Mouse (Mus musculus) CD4-positive, CD25-positive, alpha-beta regulatory T cell, adult 2 months (primary cell): Measurements from ENCODE around the gene Stab2.

Source experiments
- DNase-seq: peaks from one replicate; pipeline ENCODE4 v3.0.0-alpha.2; 2012; ENCODE audit warnings: low read depth, low spot score

The Stab2 gene

DNA sequence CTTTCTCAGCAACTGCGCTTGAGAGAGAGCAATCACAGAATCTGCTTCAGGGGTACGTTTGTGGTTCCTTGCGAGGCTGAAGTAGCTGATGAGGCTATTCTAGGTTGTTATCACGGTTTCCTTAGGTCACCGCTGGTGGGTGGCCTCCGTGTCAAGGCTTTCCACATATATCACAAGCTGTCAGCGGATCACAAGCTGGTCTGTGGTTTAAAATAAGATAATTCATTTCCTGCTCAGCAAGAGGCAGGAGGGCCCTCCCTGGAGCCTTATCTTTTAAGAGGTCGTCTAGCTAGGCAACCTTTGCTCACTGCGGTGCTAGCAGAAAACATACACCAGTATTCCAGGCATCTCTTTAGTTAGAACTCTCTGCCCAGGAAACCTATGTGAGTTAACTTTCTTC is 17.2 kb downstream of the Stab2 start:
- no peak for DNase-seq

DNA sequence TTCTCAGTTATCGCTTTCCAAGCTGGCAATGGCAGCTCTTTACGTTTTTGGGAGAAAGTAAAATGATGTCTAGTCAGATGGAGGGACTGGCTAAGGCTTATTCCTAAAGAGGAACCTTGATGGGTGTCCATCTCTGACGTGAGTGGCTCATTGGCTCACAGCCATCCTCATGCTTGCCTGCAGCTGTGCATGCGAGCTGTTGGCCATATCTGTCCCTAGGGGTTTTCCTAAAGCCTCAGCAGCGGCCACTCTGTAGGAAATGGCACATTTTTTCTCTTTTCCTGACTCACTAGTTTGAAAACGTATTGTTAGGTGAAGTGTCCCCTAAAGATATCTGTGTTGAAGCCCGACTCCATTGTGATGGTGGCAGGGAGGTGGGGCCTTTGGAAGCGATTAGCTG is 18.0 kb downstream of the Stab2 start:
- no peak for DNase-seq

DNA sequence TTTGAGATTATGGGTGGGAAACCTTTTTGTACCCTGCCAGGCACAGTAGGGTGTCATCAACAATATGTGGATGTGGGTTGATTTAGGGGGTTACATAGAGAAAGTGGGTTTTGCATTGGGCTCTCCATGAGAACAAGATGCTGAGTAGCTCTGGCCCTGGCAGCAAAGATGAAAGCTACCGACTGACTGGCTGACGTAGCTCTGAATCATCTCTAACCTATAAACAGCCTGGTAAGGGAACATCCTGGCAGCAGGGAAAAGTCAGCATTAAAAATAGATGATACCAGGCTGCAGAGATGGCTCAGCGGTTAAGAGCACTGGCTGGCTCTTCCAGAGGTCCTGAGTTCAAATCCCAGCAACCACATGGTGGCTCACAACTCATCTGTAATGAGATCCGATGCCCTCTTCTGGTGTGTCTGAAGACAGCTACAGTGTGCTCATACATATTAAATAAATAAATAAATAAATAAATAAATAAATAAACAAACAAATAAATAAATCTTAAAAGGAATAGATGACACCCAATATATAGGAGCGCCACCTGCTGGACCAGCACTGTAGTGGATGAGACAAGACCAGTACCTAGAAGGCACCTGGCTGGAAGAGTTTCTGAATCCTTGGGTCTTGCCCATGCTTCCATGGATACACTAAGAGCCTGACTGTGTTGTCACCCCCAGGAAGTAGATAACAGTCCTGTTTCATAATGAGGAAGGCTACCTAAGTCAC is 31.7 kb downstream of the Stab2 start:
- peak; percentile 34 for DNase-seq

DNA sequence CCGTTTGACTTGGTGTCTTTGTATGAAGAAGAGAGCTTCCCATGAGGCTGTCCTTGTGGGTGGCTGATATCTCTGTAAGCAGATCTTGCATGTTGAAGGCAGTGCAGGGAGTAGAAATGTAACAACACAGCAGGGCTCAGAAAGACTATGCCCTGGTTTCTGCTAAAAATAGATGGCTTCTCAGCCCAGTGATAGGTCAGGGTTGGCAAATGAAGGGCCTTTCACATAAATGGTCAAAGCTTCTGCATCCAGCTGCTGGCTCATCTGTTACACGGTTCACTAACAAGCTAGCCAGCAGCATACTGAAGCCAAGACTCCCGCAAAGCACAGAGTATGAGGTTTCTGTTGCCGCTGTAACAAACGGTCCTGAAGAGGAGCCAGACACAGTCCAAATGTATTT is 34.5 kb downstream of the Stab2 start:
- DNase-seq = no peak

DNA sequence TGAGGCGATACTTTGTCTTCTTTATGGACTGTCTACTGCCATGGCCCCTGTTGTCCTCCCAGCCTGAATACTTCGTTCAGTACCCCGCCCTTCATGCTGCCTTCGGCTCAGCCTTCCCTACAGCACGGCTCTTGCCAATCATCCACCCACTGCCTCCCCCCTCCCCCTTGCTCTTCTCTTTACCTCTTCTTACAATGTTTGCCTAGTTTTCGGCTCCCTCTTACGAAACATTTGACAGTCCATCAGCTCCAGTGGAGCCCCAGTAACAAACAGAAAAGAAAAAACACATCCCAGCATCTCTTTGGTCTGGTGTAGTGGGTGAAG is 35.4 kb downstream of the Stab2 start:
- no peak for DNase-seq

DNA sequence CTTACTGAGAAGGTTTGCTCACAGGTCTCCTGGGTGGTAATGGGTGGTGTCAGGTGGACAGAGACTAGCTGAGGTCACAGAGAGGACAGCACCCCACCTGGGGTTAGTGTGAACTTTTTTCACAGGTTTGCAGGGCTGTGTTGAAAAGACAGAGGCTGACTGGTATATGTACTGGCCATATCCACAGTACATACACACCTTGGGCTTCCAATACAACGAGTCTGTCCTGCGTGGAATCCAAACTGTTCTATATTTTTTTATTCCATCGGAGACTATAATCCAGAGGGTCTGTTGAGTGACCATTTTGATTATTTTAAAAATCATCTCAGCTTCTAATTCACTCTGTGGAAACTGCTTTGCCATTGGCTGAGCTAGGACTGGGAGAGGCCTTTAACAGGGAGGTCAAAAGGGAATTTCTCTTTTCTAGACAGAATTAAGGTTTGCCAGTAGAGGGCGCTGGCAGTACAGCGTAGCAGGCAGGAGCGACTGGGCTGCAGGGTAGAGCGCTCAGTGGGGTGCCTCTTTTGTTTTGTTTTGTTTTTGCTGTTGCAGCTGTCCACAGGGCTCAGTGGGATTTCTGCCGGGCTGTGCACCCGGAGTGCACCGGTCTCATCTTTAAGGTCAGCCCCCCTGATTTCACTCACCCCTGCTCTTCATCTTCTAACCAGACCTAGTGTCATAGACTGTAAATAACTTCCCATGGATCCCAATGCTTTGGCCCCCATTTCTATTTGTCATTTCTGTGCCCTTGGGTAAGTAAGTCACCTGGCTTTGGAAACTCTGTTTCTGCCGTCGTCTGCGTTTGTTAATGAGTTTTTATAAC is 35.9 kb downstream of the Stab2 start:
- peak; percentile 41 for DNase-seq

DNA sequence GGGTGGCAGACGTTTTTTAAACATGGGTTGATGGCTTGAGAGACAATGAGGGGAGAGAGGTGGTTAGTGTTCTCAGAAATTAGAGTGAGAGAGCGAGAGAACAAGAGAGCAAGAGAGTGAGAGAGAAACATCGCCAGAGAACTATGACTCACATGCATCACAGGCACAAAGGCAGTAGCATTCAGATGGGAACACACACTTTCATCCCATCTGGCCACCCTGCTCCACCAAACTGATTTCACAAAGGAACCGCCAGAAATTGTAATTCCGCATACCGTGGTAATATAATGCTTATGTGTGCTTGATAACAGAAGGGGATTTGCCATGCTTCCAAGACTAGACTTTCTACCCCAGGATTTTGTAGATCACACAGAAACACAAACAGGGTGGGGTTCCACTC is 38.5 kb downstream of the Stab2 start:
- no peak for DNase-seq

DNA sequence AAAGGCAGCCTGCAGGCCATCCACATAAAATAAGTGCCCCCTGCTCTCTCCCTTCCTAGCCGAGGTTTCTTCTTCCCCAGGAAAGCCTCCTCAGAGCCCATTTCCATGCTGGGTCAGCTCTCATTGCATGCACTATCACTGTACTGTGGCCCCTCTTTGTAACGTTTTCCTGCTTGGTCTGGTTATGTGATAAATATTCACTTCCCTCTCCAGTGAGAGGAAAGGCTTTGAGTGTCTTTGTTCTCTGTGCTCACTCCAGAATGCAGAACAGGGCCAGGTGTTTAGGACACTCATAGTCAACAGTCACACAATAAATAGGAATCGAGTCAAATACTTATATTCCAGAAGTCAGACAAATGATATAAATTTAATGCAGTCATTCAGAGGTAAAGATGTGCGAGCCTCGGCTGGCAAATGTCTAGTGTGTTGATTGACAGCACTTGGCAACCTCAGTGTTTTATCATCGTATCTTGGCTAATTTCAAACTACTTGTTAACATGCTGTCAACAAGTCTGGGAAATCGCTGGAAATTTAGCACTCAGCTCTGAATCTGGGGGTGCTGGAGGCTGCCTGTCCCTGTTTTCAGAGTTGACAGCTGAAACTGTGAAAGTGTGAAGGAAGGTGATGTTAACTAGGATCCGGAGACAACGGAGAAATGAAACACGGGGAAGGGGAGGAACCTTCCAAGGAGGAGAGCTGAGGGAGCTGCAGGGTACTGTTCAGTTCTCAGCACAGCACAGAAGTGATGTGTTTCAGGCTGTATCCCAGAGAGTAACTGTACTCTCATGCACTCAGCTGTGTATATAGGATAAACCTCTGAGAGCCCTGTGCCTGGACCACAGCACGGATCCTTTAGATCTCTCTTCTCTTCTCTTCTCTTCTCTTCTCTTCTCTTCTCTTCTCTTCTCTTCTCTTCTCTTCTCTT is 46.0 kb downstream of the Stab2 start:
- no peak for DNase-seq

DNA sequence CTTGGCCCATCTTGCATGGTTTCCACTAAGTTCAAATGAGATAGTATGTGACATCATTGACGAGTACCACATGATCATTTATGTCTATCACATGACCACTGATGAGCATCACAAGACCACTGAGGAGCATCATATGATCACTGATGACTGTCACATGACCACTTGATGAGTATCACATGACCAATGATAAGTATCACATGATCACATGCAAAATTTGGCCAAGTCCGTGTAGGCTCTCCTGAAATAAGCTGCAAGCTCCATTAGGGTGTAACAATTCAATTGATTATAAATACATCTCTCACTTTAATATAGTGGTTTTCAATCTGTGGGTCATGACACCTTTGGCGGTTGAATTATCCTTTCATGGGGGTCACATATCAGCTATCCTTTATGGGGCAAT is 52.5 kb downstream of the Stab2 start:
- no peak for DNase-seq

DNA sequence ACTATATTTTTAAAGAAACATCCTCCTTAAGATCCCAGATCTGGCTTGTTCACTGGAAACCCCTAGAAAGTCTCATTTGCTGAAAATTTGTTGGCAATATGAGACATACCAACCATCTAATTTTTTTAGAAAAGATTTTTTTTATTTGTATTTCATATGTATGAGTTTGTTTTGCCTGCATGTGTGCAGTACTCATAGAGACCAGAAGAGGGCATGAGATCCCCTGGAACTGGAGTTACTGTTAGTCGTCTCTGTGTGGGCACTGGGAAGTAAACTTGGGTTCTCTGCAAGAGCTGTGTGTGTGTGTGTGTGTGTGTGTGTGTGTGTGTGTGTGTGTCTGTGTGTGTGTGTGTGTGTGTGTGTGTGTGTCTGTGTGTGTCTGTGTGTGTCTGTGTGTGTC is 55.1 kb downstream of the Stab2 start:
- no peak for DNase-seq

DNA sequence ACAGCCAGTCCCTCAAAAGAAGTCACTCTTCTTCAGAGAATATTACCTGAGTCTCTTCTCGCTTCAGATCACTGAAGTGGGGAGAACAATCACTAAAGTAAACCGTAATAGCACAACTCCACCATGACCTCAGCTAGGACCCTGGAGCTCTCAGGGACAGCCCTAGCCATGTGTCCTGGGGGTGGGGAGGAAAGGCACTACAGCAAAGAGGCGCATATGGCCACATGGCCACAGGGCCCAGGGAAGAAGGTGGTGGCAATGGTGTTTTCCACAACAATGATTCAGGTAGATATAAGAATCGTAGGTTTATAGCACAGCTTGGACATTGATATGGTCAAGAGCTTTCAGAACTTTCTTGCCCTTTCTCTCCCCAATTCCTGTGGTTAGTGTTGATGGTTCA is 57.0 kb downstream of the Stab2 start:
- DNase-seq = no peak

DNA sequence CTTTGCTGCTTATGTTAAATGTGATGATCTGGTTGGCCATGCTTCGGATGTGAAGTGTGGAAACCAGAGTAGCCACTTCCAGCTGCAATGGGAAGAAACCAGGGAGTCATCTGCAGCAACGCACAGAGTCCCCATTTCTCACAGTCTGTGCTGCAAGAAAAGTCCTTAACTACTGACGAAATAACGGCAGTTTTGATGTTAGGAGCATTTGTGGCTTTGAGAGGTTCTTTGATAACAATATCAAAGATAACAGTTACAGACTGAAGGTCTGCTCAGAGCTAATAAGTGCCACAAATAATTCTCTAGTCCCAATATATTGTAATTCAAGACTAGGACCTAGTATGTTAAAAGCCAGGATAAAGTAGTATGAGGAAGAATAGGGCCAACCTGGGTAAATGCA is 57.9 kb downstream of the Stab2 start:
- DNase-seq = no peak

DNA sequence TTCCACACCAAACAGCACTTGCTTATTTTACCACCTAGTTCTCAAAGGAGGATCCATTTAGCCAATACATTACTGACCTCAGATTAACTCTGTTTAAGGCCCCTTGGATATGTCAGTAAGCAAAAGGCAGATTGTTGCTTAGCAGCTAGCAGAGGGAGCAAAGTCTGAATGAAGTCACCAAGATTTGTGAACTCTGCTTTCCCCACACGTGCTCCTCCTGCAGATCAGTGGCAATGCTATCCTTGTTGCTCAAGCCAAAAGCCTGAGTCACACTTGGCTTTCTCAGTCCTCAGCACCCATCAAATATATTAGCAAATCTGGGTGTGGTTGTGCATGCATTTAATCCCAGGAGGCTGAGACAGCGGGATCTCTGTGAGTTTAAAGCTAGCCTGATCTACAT is 60.3 kb downstream of the Stab2 start:
- no peak for DNase-seq

DNA sequence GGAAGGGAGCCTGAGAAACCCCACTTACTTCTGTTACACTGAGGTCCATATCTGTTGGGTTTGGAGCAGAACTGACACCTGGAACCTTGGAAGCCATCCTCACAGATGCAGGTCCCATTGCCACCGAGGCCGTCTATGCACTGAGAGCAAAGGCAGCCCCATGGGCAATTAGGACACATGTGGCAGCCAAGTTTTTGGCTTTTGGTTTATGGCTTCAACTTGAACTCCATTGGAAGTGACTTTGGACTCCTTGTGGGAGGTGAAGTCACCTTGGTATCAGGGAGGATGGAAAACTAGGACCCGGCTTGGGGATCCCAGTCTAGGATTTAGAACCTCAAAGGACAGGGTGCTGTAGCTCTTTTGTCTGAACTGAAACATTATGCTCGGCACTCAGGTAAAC is 67.2 kb downstream of the Stab2 start:
- DNase-seq = no peak

DNA sequence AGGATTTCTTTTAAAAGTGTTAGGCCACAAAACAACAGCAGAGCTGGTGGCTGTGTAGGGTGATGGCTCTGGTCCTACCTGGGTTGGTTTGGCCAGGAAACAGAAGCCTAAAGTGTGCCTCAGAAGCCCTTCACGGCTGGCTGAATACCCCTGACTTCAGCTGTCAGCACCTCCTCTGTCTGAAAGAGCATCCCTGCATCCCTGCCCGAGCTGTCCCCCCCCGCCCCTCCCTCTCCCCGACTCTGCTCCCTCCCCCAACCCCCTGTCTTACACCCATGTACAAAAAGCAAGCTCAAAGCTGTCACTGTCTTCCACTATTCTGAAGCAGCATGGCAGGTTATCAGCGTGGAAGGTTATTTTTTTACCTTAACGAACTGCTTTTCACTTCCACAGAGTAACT is 73.4 kb downstream of the Stab2 start:
- no peak for DNase-seq

DNA sequence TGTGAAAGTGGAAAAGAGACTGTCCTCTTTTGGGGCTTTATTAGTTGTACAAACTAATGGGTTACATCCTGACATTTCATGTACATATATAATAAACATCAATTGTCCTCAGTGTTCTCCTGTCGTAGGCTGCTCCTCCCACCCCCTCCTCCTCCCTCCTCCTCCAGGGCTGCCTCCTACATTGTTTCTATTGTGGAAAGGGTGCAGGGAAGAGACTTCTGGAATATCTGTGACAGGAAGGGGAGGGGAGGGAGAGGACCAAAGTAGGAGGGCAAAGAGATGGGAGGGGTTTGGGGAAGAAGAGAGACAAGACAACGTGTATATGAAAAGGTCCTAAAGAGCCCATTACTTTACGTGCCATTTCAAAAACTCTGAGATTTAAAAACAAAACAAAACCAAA is 73.9 kb downstream of the Stab2 start:
- no peak for DNase-seq

DNA sequence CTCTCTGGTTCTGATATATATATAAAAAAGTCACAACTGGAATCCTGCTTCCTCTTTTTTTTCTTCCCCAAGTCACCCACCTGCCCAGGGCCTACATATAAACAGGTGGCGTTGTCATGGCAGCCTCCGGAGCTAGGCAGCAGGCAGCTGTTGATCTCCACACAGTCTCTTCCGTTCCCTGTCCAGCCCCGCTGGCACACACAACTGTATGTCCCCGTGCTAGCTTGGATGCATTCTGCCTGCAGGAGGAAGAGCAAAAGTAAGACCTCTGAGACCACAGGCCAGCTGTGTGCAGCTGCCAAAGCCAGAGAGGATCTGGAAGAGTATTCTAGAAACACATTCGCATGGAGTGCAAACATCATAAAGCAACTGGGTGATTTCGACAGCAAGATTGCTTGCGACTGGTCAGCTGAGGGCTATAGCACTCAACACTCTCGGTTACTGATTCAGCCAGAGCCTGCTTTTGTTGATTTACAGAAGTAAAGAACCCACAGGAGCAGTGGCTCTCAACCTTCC is 74.6 kb downstream of the Stab2 start:
- DNase-seq = no peak

DNA sequence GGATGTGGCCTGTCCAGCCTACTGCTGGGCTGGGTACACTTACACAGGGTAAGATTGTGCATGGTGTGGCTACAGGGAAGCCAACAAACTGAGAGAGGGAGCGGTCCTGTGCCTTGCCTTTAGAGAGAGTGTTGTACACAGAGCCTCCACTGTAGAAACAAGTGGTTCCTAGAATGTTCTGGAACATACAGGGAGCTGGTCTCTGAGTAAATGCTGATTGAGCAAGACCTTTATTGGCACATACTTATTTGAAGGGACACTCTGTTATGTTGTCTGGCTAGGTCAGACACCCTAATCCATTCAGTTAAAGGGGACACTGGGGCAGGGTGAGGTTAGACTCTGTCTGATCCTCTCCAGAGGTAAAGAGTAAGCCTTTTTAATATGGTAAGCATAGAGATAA is 84.2 kb downstream of the Stab2 start:
- DNase-seq = no peak

DNA sequence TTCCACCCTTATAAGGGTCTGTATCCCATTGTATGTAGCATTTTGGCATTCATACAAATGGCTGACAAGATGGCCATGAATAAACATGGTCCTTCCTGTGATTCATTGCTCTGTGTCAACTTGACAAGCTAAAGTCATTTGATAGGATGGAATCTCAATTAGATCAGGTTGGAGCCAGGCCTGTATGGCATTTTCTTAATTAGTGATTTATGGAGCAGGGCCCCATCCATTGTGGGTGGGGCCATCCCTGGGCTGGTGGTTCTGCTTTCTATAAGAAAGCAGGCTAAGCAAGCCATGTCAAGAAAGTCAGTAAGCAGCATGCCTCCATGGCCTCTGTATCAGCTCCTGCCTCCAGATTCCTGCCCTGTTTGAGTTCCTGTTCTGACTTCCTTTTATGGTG is 92.2 kb downstream of the Stab2 start:
- no peak for DNase-seq

DNA sequence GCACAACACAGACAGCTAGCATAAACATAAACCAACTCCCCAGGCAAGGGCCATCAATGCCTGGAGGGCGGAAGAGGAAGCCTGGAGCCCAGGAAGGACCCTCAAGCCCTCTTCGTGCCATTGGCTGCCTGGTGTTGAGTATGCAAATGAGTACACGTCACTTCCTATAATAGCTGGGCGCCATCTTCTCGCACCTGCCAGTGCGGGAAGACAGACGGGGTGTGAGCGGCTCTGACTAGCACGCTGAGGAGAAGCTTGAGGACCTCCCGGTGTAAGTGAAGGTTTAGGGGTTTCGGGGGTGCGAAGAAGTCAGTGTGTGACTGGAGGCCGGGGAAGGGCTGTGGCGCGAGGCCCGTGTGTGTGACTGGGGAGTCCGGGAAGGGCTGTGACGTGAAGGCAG is 99.3 kb downstream of the Stab2 start:
- no peak for DNase-seq

DNA sequence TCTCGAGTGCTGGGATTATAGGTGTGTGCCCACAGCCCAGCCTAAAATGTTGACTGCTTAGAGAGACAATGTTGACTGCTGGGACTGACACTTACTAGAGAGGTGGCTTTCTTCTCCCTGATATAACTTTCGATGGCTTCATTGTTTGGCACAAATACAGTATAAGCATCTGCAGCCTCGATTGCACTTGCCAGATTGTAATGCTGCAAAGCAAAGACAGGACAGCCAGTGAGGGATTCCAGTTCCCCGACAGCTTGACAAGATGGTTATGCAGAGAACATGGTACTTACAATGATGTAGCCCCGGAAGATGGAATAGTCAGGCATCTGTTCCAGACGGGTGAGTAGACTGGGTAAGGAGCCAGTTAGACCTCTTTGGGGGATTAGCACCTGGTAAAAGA is 100.8 kb downstream of the Stab2 start:
- no peak for DNase-seq

DNA sequence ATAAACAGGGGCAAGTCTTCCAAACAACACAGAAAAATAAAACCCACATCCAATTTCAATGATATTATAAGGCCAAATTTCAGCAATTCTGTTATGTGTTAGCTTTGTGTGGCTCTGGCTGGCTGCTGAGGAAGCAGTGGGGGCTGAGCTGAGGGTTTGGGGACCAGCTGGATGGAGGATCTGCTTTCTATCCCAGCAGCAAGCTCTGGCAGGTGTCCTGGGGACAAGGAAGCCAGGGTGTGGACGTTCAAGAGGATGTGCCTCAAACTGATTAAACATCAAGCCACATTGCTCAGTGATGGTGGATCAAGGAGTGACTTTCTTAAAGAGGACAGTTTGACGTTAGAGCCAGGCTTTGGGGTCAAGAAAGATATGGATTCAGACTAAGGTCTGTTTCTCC is 112.3 kb downstream of the Stab2 start:
- DNase-seq = no peak
